Mouse (Mus musculus) monocyte, adult 5-6 weeks (primary cell): ENCODE results near the gene Mpv17l2. TPM values are rescaled to one million over a fixed set of nuclear protein-coding genes. Genes with fewer than 3 reads are reported as not detected.

ENCODE experiments used
- ATAC-seq: fragments of 153-309, 156-312 bp; replicated peaks from 2 replicates; pipeline ENCODE4 v1.8.0; 2017; ENCODE audit warnings: mild to moderate bottlenecking; ENCODE audit not compliant: low TSS enrichment, insufficient number of reproducible peaks, severe bottlenecking, poor library complexity, low FRiP score
- total RNA-seq: library from RNA; stranded (forward); fragments of 200-1000, 200-491, 200-594 nt; gene quantifications from 3 replicates; pipeline ENCODE4 v1.2.3, GENCODE M21; 2017

The Mpv17l2 gene
- total RNA-seq, 1 experiment from 2014 or later, result 4.8 TPM

DNA sequence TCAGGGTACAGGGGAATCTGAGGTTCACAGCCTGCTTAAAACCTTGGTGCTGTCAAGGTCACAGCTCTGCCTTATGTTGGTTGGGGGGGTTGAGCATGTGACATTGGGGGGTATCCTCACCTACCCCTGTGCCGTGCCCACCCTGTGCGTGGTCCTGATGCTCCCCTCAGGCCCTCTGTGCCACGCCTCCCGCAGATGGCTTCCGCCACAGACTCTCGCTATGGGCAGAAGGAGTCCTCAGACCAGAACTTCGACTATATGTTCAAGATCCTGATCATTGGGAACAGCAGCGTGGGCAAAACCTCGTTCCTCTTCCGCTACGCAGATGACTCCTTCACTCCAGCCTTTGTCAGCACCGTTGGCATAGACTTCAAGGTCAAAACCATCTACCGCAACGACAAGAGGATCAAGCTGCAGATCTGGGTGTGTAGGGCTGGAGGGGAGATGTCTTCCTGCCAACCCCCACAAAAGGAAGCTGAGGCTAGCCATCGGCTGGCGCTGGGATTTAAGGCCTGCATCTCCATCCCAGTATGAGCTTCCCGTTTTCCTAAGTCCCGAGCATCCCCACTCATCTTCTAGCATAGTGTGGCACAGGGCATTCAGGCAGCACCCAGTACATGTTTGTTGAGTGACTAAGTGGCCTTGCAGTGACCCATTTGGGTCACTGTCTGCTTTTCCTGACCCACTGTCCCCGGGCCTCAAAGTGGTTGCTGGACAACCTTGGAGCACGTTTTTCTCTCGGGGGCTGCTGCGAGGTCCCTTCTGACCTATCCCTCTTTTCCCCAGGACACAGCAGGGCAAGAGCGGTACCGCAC is 4.9 kb downstream of the Mpv17l2 start:
- ATAC-seq, result no peak

DNA sequence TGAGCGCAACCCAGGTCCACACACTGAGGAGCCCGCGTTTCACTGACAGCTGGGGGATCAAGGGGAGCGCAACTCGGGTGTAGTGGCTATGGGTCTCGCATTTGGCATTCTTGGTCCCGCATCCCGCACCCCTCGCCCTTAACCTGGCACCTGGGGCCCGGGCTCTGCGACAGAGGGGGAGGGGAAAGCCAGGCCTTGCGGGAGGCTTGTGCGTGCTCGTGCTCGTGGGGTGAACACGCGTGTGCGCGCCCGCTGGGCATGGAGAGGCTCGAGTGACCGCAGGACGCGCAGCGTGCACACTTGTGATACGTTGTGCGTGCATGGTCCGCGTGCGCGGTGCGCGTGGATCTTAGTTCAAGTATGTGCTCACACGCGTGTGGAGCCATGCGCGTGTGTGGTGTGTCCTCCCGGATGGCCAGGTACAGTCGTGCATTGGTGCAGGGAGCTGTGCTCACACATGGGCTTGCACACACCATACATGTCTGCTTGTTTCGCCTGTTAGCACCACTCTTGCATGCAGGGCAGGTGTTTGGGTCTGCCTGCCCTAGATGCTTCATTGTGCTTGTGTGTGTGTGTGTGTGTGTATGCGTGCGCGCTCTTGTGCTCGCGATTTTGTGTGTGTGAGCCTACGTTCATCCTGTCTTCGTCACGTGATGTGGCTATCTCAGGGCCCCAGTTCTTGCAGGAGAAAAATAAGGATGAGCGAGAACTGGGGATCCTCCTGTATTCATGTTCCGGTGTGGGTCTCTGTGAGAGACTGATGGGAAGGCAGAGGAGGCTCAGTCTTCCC is 5.7 kb downstream of the Mpv17l2 start:
- ATAC-seq, result 0 out of 2 replicates have a peak, but pooled peaks have one; percentile 4

DNA sequence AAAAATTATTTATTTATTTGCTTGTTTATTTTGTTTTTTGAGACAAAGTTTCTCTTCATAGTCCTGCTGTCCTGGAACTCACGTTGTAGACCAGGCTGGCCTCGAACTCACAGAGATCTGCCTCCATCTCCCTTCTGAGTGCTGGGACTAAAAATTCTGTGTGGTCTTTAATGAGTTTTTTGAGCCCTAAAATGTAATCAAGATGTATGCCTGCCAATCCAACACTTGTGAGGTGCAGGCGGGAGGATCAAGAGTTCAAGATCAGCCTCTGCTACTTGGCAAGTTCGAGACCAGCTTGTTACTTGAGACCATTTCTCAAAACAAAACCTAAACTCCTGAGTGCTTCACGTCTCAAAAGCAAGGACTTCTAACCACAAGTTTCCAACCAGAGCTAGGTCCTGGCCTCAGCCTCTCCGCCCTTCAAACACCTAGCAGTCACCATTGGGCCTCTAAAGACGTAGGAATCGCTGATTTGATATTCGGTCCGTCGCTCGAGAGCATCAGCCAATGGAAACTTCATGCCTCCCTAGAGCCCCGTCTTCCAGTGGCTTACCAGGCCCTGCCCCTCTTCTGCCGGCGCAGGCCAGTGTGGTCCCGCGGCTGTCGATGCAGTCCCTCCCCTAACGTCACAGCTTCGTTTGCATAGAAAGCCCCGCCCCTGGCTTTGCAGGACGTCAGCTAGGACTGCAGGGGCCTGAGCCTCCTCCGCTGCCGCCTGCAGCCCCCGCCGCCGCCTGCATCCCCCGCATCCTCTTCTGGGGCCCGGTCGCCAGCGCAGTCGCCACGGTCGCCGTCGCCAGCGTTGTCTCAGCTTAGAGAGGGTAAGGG is 6.5 kb downstream of the Mpv17l2 start, which contains the start of gene Rab3a:
Rab3a (plus strand) TSS at position 637 of the 828 bp plus-strand sequence.
- ATAC-seq, result peak; percentile 93

DNA sequence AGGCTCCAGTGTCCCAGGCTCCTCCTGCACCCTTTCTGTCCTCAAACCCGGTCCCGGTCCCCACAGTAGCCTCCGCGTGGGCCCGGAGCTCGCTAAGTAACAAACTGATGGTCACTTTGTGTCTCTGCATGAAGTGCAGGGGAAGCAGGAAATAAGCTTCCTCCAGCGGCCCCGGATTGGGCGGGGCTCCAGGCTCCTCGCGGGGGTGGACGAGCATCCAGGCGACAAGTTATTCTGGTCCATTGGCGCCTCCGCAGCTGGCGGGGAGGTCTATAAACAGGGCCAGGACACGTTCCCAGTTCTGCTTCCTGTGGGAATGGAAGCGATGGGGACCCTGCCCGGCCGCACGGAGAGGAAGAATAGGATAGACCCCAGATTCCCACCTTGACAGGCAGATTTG is 7.6 kb downstream of the Mpv17l2 start:
- no peak; the same call in 1 of the 2 replicates for ATAC-seq

DNA sequence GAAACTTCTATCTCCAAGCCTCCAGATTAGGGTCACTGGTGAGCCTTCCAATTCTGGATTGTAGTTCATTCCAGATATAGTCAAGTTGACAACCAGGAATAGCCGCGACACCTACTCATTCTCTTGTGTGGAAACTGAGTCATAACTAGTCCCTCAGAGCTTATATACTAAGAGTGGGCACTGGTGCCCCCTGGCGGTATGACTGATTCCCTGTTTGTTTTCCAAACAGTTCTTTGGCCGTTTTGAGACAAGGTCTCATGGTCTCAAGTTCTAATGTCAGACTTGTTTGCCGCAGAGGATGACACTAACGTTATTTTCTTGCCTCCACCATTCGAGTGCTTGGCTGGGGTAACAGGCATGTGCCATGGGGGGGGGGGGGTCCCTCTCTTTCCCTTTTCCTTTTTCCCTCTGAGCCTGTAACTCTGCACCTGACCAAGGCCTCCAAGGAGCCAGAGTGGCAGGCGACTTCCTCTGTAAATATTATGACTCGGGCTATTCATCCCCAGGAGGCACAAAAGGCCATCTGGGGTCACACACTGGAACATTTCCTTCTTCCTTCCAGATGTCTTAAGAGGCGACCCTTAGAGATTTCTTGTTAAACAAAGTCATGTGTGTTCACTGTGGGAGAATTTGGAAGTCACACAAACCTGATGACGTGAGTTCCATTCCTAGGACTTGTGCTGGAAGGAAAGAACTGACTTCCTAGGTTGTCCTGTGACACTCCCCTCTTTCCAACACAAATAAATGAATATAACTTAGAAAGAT is 8.6 kb downstream of the Mpv17l2 start:
- ATAC-seq, result no peak

DNA sequence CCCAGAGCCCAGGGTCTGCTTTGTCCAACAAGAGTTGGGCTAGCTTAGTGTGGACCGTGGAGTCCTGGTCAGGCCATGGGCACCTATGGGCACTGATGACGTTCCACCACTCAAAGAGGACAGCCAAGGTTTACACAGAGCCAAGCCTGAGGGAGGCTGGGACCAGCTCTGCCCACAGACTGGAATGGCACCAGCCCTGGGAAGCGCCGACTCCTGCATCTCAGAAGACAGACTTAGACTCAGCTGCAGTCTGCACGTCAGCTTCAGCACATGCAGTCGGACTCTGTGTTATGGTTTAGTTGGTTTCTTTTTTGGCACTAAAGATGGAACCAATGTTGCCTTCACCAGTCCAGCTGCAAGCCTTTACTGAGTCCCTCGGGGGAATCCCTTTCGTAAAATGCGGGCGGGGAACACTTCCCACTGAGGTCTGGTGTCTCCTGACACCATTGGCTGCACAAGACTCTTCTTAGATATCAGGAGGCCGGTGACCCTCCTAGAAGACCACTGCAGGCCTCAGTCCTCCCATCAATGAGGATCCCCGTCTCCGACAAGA is 10.5 kb downstream of the Mpv17l2 start:
- ATAC-seq, result no peak

DNA sequence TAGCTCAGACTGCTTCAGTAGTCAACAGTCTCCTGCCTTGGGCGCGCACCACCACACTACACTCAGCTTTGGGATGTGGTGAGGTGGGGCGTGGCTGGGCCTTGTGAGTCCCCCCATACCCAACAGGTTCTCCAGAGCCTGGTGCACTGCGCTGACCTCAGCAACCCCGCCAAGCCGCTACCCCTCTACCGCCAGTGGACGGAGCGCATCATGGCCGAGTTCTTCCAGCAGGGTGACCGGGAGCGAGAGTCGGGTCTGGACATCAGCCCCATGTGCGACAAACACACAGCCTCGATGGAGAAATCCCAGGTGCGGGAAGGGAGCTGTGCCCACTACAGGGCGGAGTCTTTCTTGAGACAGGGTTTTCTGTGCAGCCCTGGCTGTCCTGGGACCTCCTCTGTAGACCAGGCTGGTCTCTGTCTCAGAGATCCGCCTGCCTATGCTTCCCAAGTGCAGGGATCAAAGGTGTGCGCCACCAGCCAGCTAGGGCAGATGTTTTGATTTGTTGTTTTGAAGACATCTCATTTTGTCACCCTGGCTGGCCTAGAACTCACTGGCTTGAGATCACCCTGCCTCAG is 11.6 kb downstream of the Mpv17l2 start:
- no peak for ATAC-seq

DNA sequence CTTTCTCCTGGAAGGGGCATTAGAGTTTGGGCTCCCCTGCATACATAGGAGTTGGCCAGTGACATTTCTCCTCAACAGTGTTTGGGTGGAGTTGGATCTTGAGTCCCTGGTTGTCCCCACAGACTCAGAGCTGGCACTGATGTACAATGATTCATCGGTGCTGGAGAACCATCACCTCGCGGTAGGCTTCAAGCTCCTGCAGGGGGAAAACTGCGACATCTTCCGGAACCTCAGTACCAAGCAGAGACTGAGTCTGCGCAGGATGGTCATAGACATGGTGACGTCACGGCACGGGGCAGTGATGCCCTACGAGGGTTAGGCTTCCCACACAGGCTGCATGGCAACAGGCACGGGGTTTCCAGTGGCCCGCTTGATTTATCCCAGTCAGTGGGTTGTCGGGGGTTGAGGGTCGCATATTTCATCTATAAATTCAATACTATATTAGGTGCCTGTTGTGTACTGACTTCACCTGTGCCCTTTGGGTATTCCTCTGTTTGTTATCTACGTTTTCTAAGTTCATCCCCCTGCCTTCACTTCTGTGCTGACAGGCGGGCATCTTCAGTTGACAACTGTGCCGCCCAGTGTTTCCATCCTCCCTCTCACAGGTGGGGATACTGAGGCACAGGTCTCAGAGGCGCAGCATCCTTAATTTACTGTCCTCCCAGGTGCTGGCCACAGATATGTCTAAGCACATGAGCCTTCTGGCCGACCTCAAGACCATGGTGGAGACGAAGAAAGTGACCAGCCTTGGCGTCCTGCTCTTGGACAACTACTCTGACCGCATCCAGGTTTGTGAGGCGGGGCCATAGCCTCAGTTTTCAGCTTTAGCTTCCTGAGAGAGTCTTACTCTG is 12.3 kb downstream of the Mpv17l2 start:
- no peak for ATAC-seq

DNA sequence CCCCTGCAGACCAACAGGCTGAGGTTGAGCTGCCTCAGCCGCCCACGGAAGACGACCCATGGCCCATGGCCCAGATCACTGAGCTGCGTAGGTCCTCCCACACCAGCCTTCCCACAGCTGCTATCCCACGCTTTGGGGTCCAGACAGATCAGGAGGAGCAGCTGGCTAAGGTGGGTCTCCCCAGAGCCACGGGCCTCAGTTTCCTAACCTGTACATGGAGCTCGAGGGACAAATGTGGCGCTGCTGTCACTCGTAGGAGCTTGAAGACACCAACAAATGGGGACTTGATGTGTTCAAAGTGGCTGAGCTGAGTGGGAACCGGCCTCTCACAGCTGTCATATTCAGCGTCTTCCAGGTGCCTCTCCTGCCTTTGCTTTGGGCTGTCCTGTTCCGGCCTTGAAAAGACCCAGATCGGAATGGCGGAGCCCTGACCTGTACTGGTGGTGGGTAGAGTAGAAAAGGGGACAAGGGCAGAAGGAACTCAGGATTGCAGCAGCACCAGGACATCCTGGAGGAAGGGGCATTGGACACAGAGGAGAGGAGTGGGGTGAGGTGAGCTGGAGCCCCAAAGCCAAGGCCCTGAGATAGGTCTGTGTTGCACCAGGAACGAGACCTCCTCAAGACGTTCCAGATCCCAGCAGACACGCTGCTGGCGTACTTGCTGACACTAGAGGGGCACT is 13.4 kb downstream of the Mpv17l2 start:
- ATAC-seq, result no peak

DNA sequence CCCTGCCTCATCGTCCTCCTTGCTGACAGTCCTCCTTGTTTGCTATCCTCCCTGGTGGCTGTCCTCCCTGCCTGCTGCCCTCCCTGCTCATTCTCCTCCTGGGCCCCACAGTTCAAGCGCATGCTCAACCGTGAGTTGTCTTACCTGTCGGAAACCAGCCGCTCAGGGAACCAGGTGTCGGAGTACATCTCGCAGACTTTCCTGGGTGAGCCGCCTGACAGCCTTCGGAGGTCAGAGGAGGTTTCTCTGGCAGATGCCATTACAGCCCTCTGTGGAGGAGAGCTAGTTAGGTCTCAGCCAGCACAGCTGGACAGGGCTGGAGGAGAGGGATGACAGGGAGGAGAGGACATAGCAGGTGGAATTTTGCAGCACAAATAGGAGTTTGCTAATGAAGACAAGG is 14.1 kb downstream of the Mpv17l2 start:
- ATAC-seq, result no peak

DNA sequence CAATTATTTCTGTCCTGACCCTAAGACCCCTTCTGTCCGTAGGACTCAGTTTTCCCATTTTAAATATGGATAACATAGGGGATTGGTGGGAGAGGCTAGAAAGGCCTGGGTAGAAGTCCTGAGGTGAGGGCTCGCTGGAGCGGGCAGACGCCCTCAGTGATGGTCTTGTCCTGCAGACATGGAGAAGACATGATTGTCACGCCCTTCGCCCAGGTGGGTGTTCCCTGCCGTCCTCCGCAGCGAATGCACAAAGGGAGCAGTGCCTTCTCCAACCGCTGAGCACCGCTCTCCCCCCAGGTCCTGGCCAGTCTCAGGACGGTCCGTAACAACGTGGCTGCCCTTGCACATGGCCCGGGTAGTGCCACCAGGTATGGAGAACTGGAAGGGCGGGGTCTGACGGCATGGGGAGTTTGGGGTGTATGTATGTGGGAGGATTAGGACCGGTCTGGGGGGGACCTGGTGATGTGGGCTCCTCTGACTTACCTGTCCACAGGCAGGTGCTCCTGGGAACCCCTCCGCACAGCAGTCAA is 15.0 kb downstream of the Mpv17l2 start:
- ATAC-seq, result no peak

DNA sequence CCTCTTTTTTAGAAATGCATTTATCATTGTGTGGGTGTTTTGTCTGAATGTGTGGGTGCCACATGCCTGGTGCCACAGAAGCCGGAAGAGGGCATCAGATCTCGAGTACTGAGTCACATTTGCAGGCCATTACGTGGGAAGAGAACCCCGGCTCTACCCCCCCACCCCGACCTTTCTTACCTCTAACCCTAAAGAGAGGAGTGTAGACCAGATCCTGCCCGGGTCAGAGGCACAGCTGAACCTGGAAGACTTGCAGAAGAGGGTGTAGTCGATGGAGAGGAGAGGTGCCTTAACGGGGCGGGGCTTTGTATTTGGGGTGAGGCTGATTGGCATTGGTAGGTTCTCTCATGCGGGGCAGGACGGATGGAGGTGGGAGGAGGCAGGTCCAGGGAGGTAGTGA is 15.9 kb downstream of the Mpv17l2 start:
- no peak for ATAC-seq

DNA sequence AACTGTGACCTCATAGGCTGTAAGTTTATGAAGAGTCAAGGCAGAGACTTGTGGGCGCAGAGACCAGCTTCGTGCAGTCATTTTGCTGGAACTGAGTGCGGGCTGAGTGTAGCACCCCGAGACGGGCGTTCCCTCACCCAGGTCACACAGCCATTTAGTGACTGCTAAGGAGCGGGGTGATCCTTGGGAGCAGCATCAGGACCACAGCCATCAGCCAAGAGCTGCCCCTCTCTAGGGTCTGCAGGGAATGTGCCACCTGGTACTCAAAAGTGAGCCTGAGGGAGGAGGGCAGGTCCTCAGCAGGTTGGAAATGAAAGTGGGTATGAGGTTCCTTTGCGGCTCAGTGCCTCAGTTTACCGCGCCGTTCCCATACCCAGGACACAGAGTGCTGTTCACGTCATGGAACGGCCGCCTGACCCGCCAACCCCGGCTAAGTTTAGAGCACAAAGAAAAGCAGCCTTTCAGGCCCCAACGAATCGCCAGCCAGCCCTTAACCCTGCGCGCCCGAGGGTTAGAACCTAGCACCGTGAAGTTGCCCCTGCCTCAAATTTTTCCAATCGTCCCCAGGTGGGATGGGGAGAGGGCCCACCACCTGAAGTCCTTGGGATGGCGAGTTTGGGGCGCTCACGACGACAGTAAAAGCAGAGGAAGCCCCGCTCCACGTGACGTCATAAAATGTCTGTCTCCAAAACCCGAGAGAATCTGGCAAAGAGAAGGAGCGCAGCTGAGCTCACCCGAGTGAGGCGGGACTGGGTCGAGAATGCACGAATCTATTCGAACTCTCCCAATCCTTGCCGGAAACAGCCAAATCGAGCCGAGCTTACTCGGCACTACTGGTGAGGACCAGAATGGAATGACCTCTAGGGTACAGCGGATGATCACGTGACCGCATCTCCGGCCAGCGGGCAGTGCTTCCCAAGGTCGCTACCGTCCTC is 16.8 kb downstream of the Mpv17l2 start:
- ATAC-seq, result no peak

DNA sequence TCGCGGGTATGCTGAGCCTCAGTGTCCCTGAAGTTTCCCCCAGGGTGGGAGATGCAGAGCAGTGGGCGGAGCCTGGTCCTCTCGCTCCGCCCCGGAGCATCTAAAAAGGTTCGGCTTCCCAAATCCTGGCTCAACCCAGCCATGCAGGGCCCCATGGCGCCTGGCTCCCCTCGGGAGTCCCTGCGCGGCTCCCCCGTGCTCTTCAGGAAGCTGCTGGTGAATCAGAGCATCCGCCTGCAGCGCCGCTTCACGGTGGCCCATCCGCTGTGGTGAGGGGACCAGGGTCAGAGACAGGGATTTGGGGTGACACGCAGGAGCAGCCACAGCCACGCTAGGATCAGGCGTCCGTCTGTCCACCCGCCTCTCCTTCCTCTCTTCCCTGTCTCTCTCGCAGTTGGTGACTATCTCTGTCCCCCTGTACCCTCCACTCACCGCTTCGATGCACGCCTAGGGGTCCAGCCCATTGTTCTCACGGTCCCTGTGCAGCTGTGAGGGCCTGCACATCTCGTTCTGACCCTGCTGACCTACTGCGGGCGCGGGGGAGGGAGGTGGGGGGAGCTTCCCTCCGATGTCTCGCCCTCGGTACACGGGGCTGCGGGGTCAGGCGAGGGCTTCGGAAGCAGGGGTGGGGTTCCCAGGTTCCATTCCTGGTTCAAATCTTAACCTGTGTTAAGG is 17.6 kb downstream of the Mpv17l2 start:
- no peak for ATAC-seq

DNA sequence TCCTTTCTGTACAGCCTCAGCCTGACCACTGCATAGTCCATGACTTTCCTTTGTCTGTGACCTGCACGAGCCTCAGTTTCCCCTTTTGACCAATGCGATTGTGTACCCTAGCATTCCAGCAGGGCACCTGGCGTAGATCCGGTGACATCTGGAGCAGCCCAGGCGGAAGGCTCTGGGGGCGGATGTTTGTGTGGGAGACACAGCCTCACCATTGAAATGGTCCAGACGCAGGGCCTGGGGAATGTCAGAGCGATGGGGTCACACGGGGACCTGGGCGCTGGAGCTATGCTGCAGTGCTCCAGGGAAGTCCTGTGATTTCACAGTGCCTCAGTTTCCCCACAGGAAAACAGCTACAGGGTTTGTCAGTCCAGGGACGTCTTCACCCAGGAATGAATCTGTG is 18.6 kb downstream of the Mpv17l2 start:
- ATAC-seq, result no peak
